Mouse (Mus musculus) midbrain, embryonic 15.5 days (tissue): Measurements from ENCODE around the gene Cyp2b13. TPM values are rescaled to one million over a fixed set of nuclear protein-coding genes. Genes with fewer than 3 reads are reported as not detected.
"Not testable (repeated sequence)": the region's sequence is repeated elsewhere in the genome, so short reads cannot be mapped to it uniquely, and the experiment has no call there.

Experiments
- ATAC-seq: fragments of 200-750 bp; cut with Nextera tagmentation; replicated peaks from 2 replicates; pipeline ENCODE4 v1.8.0; 2017; ENCODE audit warnings: moderate TSS enrichment
- H3K27ac ChIP-seq: fragments of 300-500 bp; sonication (generic); 2 replicates; pipeline ENCODE4 v1.5.1; 2015; ENCODE audit warnings: mild to moderate bottlenecking, inconsistent platforms
- H3K27me3 ChIP-seq: fragments of 300-500 bp; sonication (generic); replicated peaks from 2 replicates; pipeline ENCODE4 v1.6.1; 2015; ENCODE audit warnings: inconsistent platforms
- H3K36me3 ChIP-seq: fragments of 300-500 bp; sonication (generic); replicated peaks from 2 replicates; pipeline ENCODE4 v1.6.1; 2015; ENCODE audit warnings: inconsistent platforms
- H3K4me1 ChIP-seq: fragments of 300-500 bp; sonication (generic); 2 replicates; pipeline ENCODE4 v1.6.1; 2015; ENCODE audit warnings: inconsistent platforms
- H3K4me2 ChIP-seq: fragments of 300-500 bp; sonication (generic); 2 replicates; pipeline ENCODE4 v1.6.1; 2015; ENCODE audit warnings: inconsistent platforms, mild to moderate bottlenecking, moderate library complexity
- H3K4me3 ChIP-seq: fragments of 300-500 bp; sonication (generic); 2 replicates; pipeline ENCODE4 v1.5.1; 2015; ENCODE audit warnings: mild to moderate bottlenecking, inconsistent platforms
- H3K9ac ChIP-seq: fragments of 300-500 bp; sonication (generic); 2 replicates; pipeline ENCODE4 v1.6.1; 2015; ENCODE audit warnings: mild to moderate bottlenecking, inconsistent platforms
- H3K9me3 ChIP-seq: fragments of 300-500 bp; sonication (generic); 2 replicates; pipeline ENCODE4 v1.6.1; 2016; ENCODE audit warnings: inconsistent platforms
- WGBS: fragments of 180-500 bp; shearing (Covaris S2); methylation state at CpG from one replicate; pipeline ENCODE4 v1.1.7; 2015; ENCODE audit warnings: mixed read lengths; 5-methylcytosine and 5-hydroxymethylcytosine counted together
- polyA plus RNA-seq: library from polyadenylated mRNA; unstranded; fragments of >200 nt; fragmentation: Nextera tagmentation; extraction: Ambion mirVana; gene quantifications from 2 replicates; pipeline ENCODE4 v1.2.1, GENCODE M21; 2015

Gene Cyp2b13
- not detected in 2 replicates for polyA plus RNA-seq

DNA sequence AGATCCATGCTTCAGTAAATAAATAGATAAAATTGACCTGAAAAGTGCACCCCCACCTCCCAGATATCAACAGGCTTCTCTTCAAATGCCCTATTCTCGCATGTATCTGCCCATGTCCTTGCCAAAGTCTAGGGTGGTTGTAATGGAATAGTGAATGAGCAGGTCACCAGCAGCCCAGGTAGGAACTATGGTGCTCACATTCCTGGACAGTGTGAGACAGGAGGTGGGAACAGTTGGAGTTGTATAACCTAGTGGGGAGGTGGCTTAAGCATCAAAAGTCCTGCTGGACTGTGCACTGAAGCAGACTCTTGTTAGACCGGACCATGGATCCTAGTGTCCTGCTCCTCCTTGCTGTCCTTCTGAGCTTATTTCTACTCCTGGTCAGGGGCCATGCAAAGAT, at the start of gene Cyp2b13:
Cyp2b13 (plus strand) TSS at position 301 of the 400 bp plus-strand sequence.
- not testable (repeated sequence) for H3K27ac ChIP-seq, H3K4me1 ChIP-seq, H3K9ac ChIP-seq, H3K36me3 ChIP-seq, H3K27me3 ChIP-seq, H3K4me2 ChIP-seq, H3K9me3 ChIP-seq, ATAC-seq, H3K4me3 ChIP-seq
- WGBS: 46% methylated on average over 1 of the region's 2 CpGs

DNA sequence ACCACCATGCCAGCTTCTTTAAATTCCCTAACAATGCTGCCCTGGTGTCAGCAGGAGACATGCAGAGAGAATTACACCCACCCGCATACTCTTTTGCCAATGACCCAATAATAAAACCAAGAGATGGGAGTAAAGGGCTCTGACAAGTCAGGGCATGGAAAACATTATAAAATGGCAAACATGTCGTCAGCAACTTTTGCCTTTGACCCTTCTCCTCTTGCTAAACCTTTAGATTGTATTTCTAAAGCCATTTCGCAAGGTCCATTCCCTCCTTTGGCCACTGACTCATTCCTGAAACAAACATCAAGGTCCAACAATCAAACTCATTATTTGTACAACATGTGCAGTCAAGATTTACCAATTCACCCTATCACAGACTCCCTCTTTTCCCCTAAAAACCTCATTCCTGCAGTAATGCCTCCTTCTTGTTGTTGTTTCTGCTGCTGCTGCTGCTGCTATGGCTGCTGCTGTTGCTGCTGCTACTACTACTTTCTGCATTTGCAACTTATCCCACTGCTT, 41.4 kb upstream of the Cyp2b13 start:
- H3K9me3 ChIP-seq, H3K9ac ChIP-seq, H3K4me2 ChIP-seq, H3K4me1 ChIP-seq, ATAC-seq, H3K27ac ChIP-seq, H3K36me3 ChIP-seq, H3K4me3 ChIP-seq, H3K27me3 ChIP-seq: not testable (repeated sequence)
- 100% methylated on average over 1 of the region's 3 CpGs for WGBS

DNA sequence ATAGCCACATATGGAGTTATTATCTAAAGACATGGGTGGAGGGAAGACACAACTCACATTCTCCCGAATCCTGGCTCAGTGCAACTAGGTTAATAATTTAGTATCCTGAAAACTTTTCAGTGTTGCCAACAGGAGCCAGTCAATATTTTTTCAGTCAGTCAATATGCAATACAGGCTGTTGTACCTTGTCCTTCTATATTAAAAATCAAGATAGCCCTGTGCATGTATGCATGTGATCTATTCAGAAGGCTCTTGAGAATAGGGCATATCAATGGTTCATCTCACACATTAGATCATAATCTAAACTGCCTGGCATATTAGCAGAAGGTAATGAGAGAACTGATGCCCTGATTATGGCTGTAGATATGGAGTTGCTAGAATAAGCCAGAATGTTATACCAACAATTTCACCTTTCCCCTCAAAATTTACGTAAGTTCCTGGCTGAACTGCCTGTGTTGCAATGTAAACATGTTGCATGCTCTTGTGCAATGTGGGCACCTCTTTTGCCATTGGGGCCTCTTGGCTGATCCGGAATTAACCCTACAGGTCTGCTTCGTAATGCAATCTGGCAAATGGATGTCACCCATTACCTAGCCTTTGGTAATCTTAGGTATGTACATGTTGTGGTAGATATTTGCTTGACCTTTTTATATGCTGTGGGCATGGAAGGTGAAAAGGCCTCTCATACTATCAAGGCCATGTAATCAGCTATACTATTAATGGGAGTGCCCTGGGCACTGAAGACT, 6.2 kb upstream of the Cyp2b13 start:
- not testable (repeated sequence) for H3K4me2 ChIP-seq, H3K4me3 ChIP-seq, H3K9me3 ChIP-seq, H3K36me3 ChIP-seq, H3K4me1 ChIP-seq, H3K27ac ChIP-seq, H3K27me3 ChIP-seq, H3K9ac ChIP-seq, ATAC-seq
- 91% methylated on average over 4 of the region's 4 CpGs for WGBS

DNA sequence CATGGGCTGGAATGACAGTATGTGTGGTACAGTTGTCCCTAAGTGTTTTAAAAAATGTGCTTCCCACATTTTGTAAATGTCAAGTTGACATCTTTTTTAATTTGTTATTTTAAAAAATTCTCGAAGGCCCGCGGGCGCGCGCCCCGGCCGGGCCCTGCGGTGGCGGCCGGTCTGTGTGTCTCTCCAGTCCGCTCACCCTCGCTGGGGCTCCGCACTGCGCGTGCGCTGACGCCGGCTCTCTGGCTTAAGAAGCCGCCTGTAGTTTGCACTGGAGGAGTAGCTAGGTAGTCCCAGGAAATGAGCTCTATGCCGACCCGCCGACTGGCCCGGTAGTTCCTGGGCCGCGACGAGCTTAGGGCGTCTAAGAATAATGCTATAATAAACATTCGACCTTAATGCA, 10.4 kb downstream of the Cyp2b13 start:
- H3K27ac ChIP-seq, H3K27me3 ChIP-seq, H3K9me3 ChIP-seq, H3K4me1 ChIP-seq, H3K4me3 ChIP-seq, H3K4me2 ChIP-seq, ATAC-seq, H3K36me3 ChIP-seq, H3K9ac ChIP-seq: not testable (repeated sequence)
- WGBS: 55% methylated on average over 29 of the region's 29 CpGs

DNA sequence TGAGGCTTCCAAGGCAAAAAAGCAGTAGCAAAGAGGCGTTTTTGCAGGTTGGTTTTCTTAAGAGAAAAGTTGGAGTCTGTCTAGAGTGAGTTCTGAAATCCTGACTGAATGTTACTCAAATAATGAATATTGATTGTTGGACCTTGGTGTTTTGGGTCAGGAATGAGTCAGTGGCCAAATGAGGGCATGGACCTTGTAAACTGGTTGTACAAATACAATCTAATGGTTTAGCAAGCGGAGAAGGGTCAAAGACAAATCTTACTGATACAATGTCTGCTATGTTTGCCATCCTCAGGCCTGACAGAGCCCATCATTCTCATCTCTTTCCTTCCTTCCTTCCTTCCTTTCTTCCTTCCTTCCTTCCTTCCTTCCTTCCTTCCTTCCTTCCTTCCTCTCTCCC, 21.3 kb downstream of the Cyp2b13 start:
- no peaks in the 10 kb centered on the region for H3K36me3 ChIP-seq
- peaks cover 20% of the 10 kb centered on the region for H3K9me3 ChIP-seq
- no peak overlapping the region for H3K4me2 ChIP-seq
- no peak overlapping the region for H3K27ac ChIP-seq
- no peak overlapping the region for H3K4me3 ChIP-seq
- H3K9ac ChIP-seq: no peak overlapping the region
- ATAC-seq: no peak
- no peaks in the 10 kb centered on the region for H3K27me3 ChIP-seq
- H3K4me1 ChIP-seq: no peaks in the 10 kb centered on the region
- WGBS: 70% methylated on average over 2 of the region's 2 CpGs

GRCm38 (mm10) chr7:26087391-26087790, 26.1 kb downstream of the Cyp2b13 start:
- Histone ChIP-seq H3K9me3 (peaks cover 22% of the 10 kb centered on the region), H3K4me2 (no peak overlapping the region), H3K36me3 (no peaks in the 10 kb centered on the region), H3K27ac (no peak overlapping the region), H3K27me3 (no peaks in the 10 kb centered on the region), H3K9ac (no peak overlapping the region), H3K4me3 (no peak overlapping the region), H3K4me1 (no peaks in the 10 kb centered on the region)
- no peak for ATAC-seq
- WGBS: 90% methylated on average over 1 of the region's 1 CpGs

- not testable (repeated sequence) for H3K27ac ChIP-seq, H3K4me1 ChIP-seq, H3K4me2 ChIP-seq, H3K27me3 ChIP-seq, H3K36me3 ChIP-seq, ATAC-seq, H3K4me3 ChIP-seq, H3K9ac ChIP-seq
- H3K9me3 ChIP-seq: peaks cover 22% of the 10 kb centered on the region
These were observed 27.3 kb downstream of the Cyp2b13 start for GRCm38 (mm10) chr7:26088578-26088977.

DNA sequence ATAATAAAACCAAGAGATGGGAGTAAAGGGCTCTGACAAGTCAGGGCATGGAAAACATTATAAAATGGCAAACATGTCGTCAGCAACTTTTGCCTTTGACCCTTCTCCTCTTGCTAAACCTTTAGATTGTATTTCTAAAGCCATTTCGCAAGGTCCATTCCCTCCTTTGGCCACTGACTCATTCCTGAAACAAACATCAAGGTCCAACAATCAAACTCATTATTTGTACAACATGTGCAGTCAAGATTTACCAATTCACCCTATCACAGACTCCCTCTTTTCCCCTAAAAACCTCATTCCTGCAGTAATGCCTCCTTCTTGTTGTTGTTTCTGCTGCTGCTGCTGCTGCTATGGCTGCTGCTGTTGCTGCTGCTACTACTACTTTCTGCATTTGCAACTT, 78.3 kb downstream of the Cyp2b13 start:
- H3K9me3 ChIP-seq, H3K4me2 ChIP-seq, H3K9ac ChIP-seq, H3K27ac ChIP-seq, H3K4me3 ChIP-seq, H3K27me3 ChIP-seq, ATAC-seq, H3K4me1 ChIP-seq, H3K36me3 ChIP-seq: not testable (repeated sequence)
- no CpG with 5 or more reads among the region's 2 CpGs for WGBS

- H3K36me3 ChIP-seq, H3K9me3 ChIP-seq, H3K4me3 ChIP-seq, H3K27me3 ChIP-seq, H3K4me2 ChIP-seq, H3K27ac ChIP-seq, H3K4me1 ChIP-seq, H3K9ac ChIP-seq, ATAC-seq: not testable (repeated sequence)
- 43% methylated on average over 1 of the region's 3 CpGs for WGBS
These were observed 82.4 kb downstream of the Cyp2b13 start for GRCm38 (mm10) chr7:26143657-26144056.

Other genes starting within 250 kb of the Cyp2b13 start
- 1.9 and 2.2 TPM in 2 replicates for gene Cyp2s1, start 244.6 kb upstream of the Cyp2b13 start, polyA plus RNA-seq
- gene Cyp2b10, start 163.9 kb upstream of the Cyp2b13 start, polyA plus RNA-seq: not detected in 2 replicates
- gene Cyp2b9, start 111.9 kb downstream of the Cyp2b13 start, polyA plus RNA-seq: not detected in 2 replicates
- gene Vmn1r184, start 198.8 kb downstream of the Cyp2b13 start, polyA plus RNA-seq: not detected in 2 replicates
- not detected in 2 replicates for gene Cyp2a4, start 245.7 kb downstream of the Cyp2b13 start, polyA plus RNA-seq